Mouse (Mus musculus) telencephalon, adult 2 months (tissue): ENCODE measurements around the gene Tarsl2.

Source experiments
- DNase-seq: peaks from one replicate; pipeline ENCODE4 v3.0.0-alpha.2; 2011; ENCODE audit warnings: low read depth, low spot score

Tarsl2 gene

GRCm38 (mm10) chr7:65735261-65735660, 90.6 kb downstream of the Tarsl2 start:
- no peak for DNase-seq

GRCm38 (mm10) chr7:65737286-65738040, 92.8 kb downstream of the Tarsl2 start:
- no peak for DNase-seq
